ENCODE assay signal across 22 mouse cellular contexts in genomic region chr12:102270776-102271405, GRCm38 (mm10). TPM values are rescaled to one million over a fixed set of nuclear protein-coding genes. Genes with fewer than 3 reads are reported as not detected.
DNase-seq lines count a peak whose midpoint lies in the region; TF ChIP-seq lines count a peak whose summit lies in the region.
"Had no signal": no experiment of that assay in that cellular context is flagged by ENCODE, and none has a peak within 500 bp of the region (broad histone marks: within the 10 kb centered on the region; RNA-seq: fewer than 3 reads in every experiment).

No protein-coding gene starts in this region.

- no peak for TF ChIP-seq POLR2A in myocyte (IDR thresholded peaks at IDR 0.05; ENCODE audit: insufficient read length, low read depth)

- no peaks in the 10 kb centered on the region for H3K36me3 ChIP-seq in embryonic facial prominence, embryonic 10.5 days (replicated peaks)
- H3K36me3 ChIP-seq in myocyte (ENCODE audit: control insufficient read depth, insufficient read depth), result no peaks in the 10 kb centered on the region
- no peaks in the 10 kb centered on the region for H3K36me3 ChIP-seq in forebrain, embryonic 10.5 days (replicated peaks)
- H3K36me3 ChIP-seq: embryonic facial prominence, embryonic 15.5 days; heart, embryonic 13.5 days; hindbrain, embryonic 10.5 days; hindbrain, embryonic 15.5 days; limb, embryonic 13.5 days; liver, embryonic 12.5 days; midbrain, embryonic 13.5 days; stomach, embryonic 15.5 days had no signal

- no peak overlapping the region for H3K4me3 ChIP-seq in embryonic facial prominence, embryonic 10.5 days
- H3K4me3 ChIP-seq in myocyte, result no peak overlapping the region
- no peak overlapping the region for H3K4me3 ChIP-seq in forebrain, embryonic 10.5 days
- H3K4me3 ChIP-seq: embryonic facial prominence, embryonic 15.5 days; forebrain, embryonic 13.5 days; heart, embryonic 13.5 days; hindbrain, embryonic 10.5 days; hindbrain, embryonic 15.5 days; limb, embryonic 13.5 days; liver, embryonic 12.5 days; midbrain, embryonic 13.5 days; stomach, embryonic 15.5 days had no signal

- peak; percentile 25 to 33 for DNase-seq in adrenal gland, postnatal 36 days
- no peak for DNase-seq in adrenal gland, adult 8-10 months
- peak; percentile 66 for DNase-seq in kidney, adult 9 months
- DNase-seq in kidney, postnatal 25 days, result no peak
- DNase-seq in embryonic facial prominence, embryonic 10.5 days (ENCODE audit: low spot score), result no peak
- no peak for DNase-seq in forebrain, embryonic 10.5 days (ENCODE audit: extremely low spot score, low spot score)
- DNase-seq: cerebellum, postnatal 14 days; gastrocnemius, postnatal 36 days; lung, postnatal 4 days; right cerebral cortex, postnatal 25 days; thymus, adult 2 months; thymus, postnatal 4 days had no signal

- H3K4me1 ChIP-seq in embryonic facial prominence, embryonic 10.5 days, result peaks cover 4% of the 10 kb centered on the region; the same call in 1 of the 2 replicates
- no peaks in the 10 kb centered on the region for H3K4me1 ChIP-seq in forebrain, embryonic 10.5 days
- H3K4me1 ChIP-seq: embryonic facial prominence, embryonic 15.5 days; forebrain, embryonic 13.5 days; hindbrain, embryonic 10.5 days; hindbrain, embryonic 15.5 days; limb, embryonic 13.5 days; midbrain, embryonic 13.5 days; stomach, embryonic 15.5 days had no signal

- 0 out of 2 replicates have a peak overlapping the region, but pooled peaks have one; percentile 14 for H3K27ac ChIP-seq in embryonic facial prominence, embryonic 10.5 days (replicated peaks)
- H3K27ac ChIP-seq in forebrain, embryonic 10.5 days, result no peak overlapping the region
- H3K27ac ChIP-seq: embryonic facial prominence, embryonic 15.5 days; forebrain, embryonic 13.5 days; heart, embryonic 13.5 days; hindbrain, embryonic 10.5 days; hindbrain, embryonic 15.5 days; limb, embryonic 13.5 days; liver, embryonic 12.5 days; midbrain, embryonic 13.5 days; stomach, embryonic 15.5 days had no signal

- 84% methylated on average over 6 of the region's 6 CpGs for WGBS in embryonic facial prominence, embryonic 10.5 days
- WGBS in forebrain, embryonic 10.5 days, result 87% methylated on average over 6 of the region's 6 CpGs

- no peaks in the 10 kb centered on the region for H3K9me3 ChIP-seq in embryonic facial prominence, embryonic 10.5 days
- no peaks in the 10 kb centered on the region for H3K9me3 ChIP-seq in forebrain, embryonic 10.5 days
- H3K9me3 ChIP-seq: embryonic facial prominence, embryonic 15.5 days; forebrain, embryonic 13.5 days; heart, embryonic 13.5 days; hindbrain, embryonic 10.5 days; hindbrain, embryonic 15.5 days; limb, embryonic 13.5 days; liver, embryonic 12.5 days; midbrain, embryonic 13.5 days; stomach, embryonic 15.5 days had no signal

- H3ac ChIP-seq in myocyte (ENCODE audit: control insufficient read depth, insufficient read length), result no peak overlapping the region

- no peak overlapping the region for H3K4me2 ChIP-seq in myocyte (ENCODE audit: low read depth)
- H3K4me2 ChIP-seq: embryonic facial prominence, embryonic 15.5 days; forebrain, embryonic 13.5 days; heart, embryonic 13.5 days; hindbrain, embryonic 15.5 days; limb, embryonic 13.5 days; liver, embryonic 12.5 days; midbrain, embryonic 13.5 days; stomach, embryonic 15.5 days had no signal

- H3K27me3 ChIP-seq in embryonic facial prominence, embryonic 10.5 days (replicated peaks; ENCODE audit: low read depth, poor library complexity, severe bottlenecking), result no peaks in the 10 kb centered on the region
- H3K27me3 ChIP-seq in myocyte (ENCODE audit: control insufficient read depth, insufficient read depth, insufficient read length), result no peaks in the 10 kb centered on the region
- H3K27me3 ChIP-seq in forebrain, embryonic 10.5 days (ENCODE audit: poor library complexity, severe bottlenecking), result no peaks in the 10 kb centered on the region
- H3K27me3 ChIP-seq: embryonic facial prominence, embryonic 15.5 days; forebrain, embryonic 13.5 days; hindbrain, embryonic 15.5 days; limb, embryonic 13.5 days; liver, embryonic 12.5 days; midbrain, embryonic 13.5 days; stomach, embryonic 15.5 days had no signal

- no peaks in the 10 kb centered on the region for H3K79me2 ChIP-seq in myocyte (ENCODE audit: control insufficient read depth, insufficient read depth)

TF ChIP-seq in myocyte, 11 proteins besides CTCF, POLR2A, EP300 and RAD21:
- TF ChIP-seq USF1 (IDR thresholded peaks at IDR 0.05; ENCODE audit: low read depth), result peak; percentile 26
- no peak for TF ChIP-seq SRF (IDR thresholded peaks at IDR 0.05; ENCODE audit: control insufficient read depth, insufficient read length, low read depth)
- TF ChIP-seq TCF12 (IDR thresholded peaks at IDR 0.05; ENCODE audit: insufficient read depth, poor library complexity, severe bottlenecking), result no peak

RNA-seq across cellular contexts. Expression of gene Rin3, which starts 12.0 kb away (rescaled TPM):
- 10 to 100 TPM in 1 of 2 experiments, 1 to 10 TPM in 1; 8.6 to 15.8 TPM for total RNA-seq in adrenal gland, postnatal 36 days (2021)
- total RNA-seq in adrenal gland, adult 8-10 months (2022), result 10 to 100 TPM; 11.3 to 18.2 (median 14.0) TPM
- polyA plus RNA-seq in embryonic facial prominence, embryonic 10.5 days (2016; fragmentation: Nextera tagmentation; extraction: Ambion mirVana), result 3.8 and 4.0 TPM in 2 replicates
- 23.4 TPM for polyA plus RNA-seq in myocyte (2012; fragmentation: generic; extraction: Trizol)
- polyA plus RNA-seq in forebrain, embryonic 10.5 days (2016; fragmentation: Nextera tagmentation; extraction: Ambion mirVana), result 2.8 and 3.3 TPM in 2 replicates

Comparison
In these comparisons a context has a peak if more than half of its experiments do, and no peak if none do; other contexts are left out.
1. DNase-seq: peak in adrenal gland, postnatal 36 days (2 of 2) and kidney, adult 9 months (single experiment); none in adrenal gland, adult 8-10 months (single experiment), kidney, postnatal 25 days (0 of 2), embryonic facial prominence, embryonic 10.5 days (single experiment) and forebrain, embryonic 10.5 days (single experiment).